Mouse (Mus musculus) megakaryocyte, embryonic 14.5 days (primary cell): ENCODE data around the gene Atp5f1.

Experiments
- FLI1 ChIP-seq: IDR thresholded peaks from 2 replicates; pipeline ENCODE4 v1.6.1; 2012; ENCODE audit warnings: low read length, inconsistent platforms, mixed read lengths
- GATA1 ChIP-seq: IDR thresholded peaks from 3 replicates; pipeline ENCODE4 v1.6.1; 2012; ENCODE audit warnings: mixed read lengths, low read length, inconsistent platforms, borderline replicate concordance

- TF ChIP-seq GATA1 (no peak), FLI1 (no peak)
Measured at GRCm38 (mm10) chr3:105898861-105899260, 61.0 kb downstream of the Atp5f1 start.
